Mouse (Mus musculus) bone marrow macrophage, adult 2 months (primary cell): ENCODE measurements around the gene Gtf2h2.
"Not testable (repeated sequence)": the region's sequence is repeated elsewhere in the genome, so short reads cannot be mapped to it uniquely, and the experiment has no call there.

Source experiments
- CTCF ChIP-seq: IDR thresholded peaks from 2 replicates; pipeline ENCODE4 v1.5.1; 2012; ENCODE audit warnings: low read depth, mild to moderate bottlenecking, low read length, moderate library complexity
- POLR2A ChIP-seq: IDR thresholded peaks from 2 replicates; pipeline ENCODE4 v1.6.1; 2012; ENCODE audit warnings: mild to moderate bottlenecking, low read depth, low read length, borderline replicate concordance

- TF ChIP-seq CTCF, POLR2A: not testable (repeated sequence)
These were observed 2.0 kb upstream of the Gtf2h2 start for GRCm38 (mm10) chr13:100494370-100494769.
